Mouse (Mus musculus): ENCODE data around the gene Cplx1.

Cplx1 gene

GRCm38 (mm10) chr5:108549489-108550206 lies at the start of gene Cplx1:
TSS of gene Cplx1 (minus strand) at chr5:108550024.
- DNase-seq (ENCODE audit: low read depth, low spot score): no peak

GRCm38 (mm10) chr5:108581361-108581891 lies 31.6 kb upstream of the Cplx1 start:
- DNase-seq (ENCODE audit: low read depth, low spot score): no peak

- no peak for DNase-seq (ENCODE audit: low read depth, low spot score)
These were observed 23.2 kb upstream of the Cplx1 start for GRCm38 (mm10) chr5:108573054-108573453.

GRCm38 (mm10) chr5:108570991-108571390 lies 21.2 kb upstream of the Cplx1 start:
- no peak for DNase-seq (ENCODE audit: low read depth, low spot score)

- DNase-seq (ENCODE audit: low read depth, low spot score): no peak
These were observed 17.3 kb upstream of the Cplx1 start for GRCm38 (mm10) chr5:108567104-108567503.

- no peak for DNase-seq (ENCODE audit: low read depth, low spot score)
These were observed 16.7 kb upstream of the Cplx1 start for GRCm38 (mm10) chr5:108566523-108566922.

GRCm38 (mm10) chr5:108565381-108565780 lies 15.6 kb upstream of the Cplx1 start:
- DNase-seq (ENCODE audit: low read depth, low spot score): no peak

- no peak for DNase-seq (ENCODE audit: low read depth, low spot score)
These were observed 14.5 kb upstream of the Cplx1 start for GRCm38 (mm10) chr5:108564346-108564745.

- DNase-seq (ENCODE audit: low read depth, low spot score): no peak
These were observed 12.7 kb upstream of the Cplx1 start for GRCm38 (mm10) chr5:108562483-108562882.

GRCm38 (mm10) chr5:108556986-108557385 lies 7.2 kb upstream of the Cplx1 start:
- DNase-seq (ENCODE audit: low read depth, low spot score): no peak

- no peak for DNase-seq (ENCODE audit: low read depth, low spot score)
These were observed 4.2 kb upstream of the Cplx1 start for GRCm38 (mm10) chr5:108554041-108554440.

- DNase-seq (ENCODE audit: low read depth, low spot score): no peak
These were observed 377 bp upstream of the Cplx1 start for GRCm38 (mm10) chr5:108550207-108550594.

GRCm38 (mm10) chr5:108549137-108549488 lies 711 bp downstream of the Cplx1 start:
- no peak for DNase-seq (ENCODE audit: low read depth, low spot score)

GRCm38 (mm10) chr5:108547636-108548035 lies 2.2 kb downstream of the Cplx1 start:
- DNase-seq (ENCODE audit: low read depth, low spot score): no peak

GRCm38 (mm10) chr5:108543516-108544291 lies 6.1 kb downstream of the Cplx1 start:
- DNase-seq (ENCODE audit: low read depth, low spot score): no peak

- no peak for DNase-seq (ENCODE audit: low read depth, low spot score)
These were observed 15.6 kb downstream of the Cplx1 start for GRCm38 (mm10) chr5:108534188-108534587.

- no peak for DNase-seq (ENCODE audit: low read depth, low spot score)
These were observed 27.2 kb downstream of the Cplx1 start for GRCm38 (mm10) chr5:108522597-108522996.

GRCm38 (mm10) chr5:108521896-108522295 lies 27.9 kb downstream of the Cplx1 start:
- no peak for DNase-seq (ENCODE audit: low read depth, low spot score)

- no peak for DNase-seq (ENCODE audit: low read depth, low spot score)
These were observed 28.8 kb downstream of the Cplx1 start for GRCm38 (mm10) chr5:108521016-108521415.

- no peak for DNase-seq (ENCODE audit: low read depth, low spot score)
These were observed 29.7 kb downstream of the Cplx1 start for GRCm38 (mm10) chr5:108520153-108520552.

- no peak for DNase-seq (ENCODE audit: low read depth, low spot score)
These were observed 30.9 kb downstream of the Cplx1 start for GRCm38 (mm10) chr5:108518951-108519350.

GRCm38 (mm10) chr5:108518106-108518885 lies 31.5 kb downstream of the Cplx1 start:
- DNase-seq (ENCODE audit: low read depth, low spot score): no peak
